Mouse (Mus musculus): Measurements from ENCODE around the gene Hps5. TPM values are rescaled to one million over a fixed set of nuclear protein-coding genes. Genes with fewer than 3 reads are reported as not detected.
"Not testable (repeated sequence)": the region's sequence is repeated elsewhere in the genome, so short reads cannot be mapped to it uniquely, and the experiment has no call there.

Hps5 gene
- polyA plus RNA-seq, 1 experiment from 2014 or later: 24.5 TPM

GRCm38 (mm10) chr7:46833670-46834255, 37.9 kb upstream of the Hps5 start:
- no peak for TF ChIP-seq CTCF (IDR thresholded peaks at IDR 0.05; ENCODE audit: low read depth)
- ATAC-seq (ENCODE audit: insufficient read depth): no peak
- H3K9me3 ChIP-seq (ENCODE audit: low read depth, low read length): no peaks in the 10 kb centered on the region
- no peaks in the 10 kb centered on the region for H3K27me3 ChIP-seq (ENCODE audit: insufficient read depth, low read length)
- H3K36me3 ChIP-seq (ENCODE audit: insufficient read depth): no peaks in the 10 kb centered on the region
- no peak overlapping the region for H3K4me3 ChIP-seq (ENCODE audit: low read depth, low read length)
- H3K9ac ChIP-seq: no peak overlapping the region
- peaks cover 21% of the 10 kb centered on the region for H3K4me1 ChIP-seq (ENCODE audit: insufficient read depth)
- DNase-seq: no peak
- H3K27ac ChIP-seq (ENCODE audit: low read depth): no peak overlapping the region
- WGBS: 76% methylated on average over 7 of the region's 7 CpGs
- H3K4me2 ChIP-seq: no peak overlapping the region

DNA sequence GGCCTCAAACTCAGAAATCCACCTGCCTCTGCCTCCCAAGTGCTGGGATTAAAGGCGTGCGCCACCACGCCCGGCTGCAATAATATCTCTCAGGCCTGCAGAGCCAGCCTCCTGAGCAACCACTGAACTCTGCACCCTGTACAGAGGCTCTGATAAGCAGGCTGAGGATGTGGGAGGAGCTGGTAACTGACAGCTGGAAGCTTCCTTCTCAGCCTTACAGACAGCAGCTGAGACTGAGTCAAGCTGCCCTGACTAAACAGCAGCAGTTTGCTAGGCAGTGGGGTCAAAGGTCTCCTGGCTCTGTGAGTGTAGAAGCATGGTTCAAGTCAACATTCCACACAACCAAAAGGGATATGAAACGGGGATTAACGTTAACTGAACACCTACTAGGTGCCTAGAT, 37.4 kb upstream of the Hps5 start:
- ATAC-seq (ENCODE audit: insufficient read depth) (peak; percentile 80), DNase-seq (peak; percentile 87)
- 37% methylated on average over 6 of the region's 6 CpGs for WGBS
- TF ChIP-seq CTCF (IDR thresholded peaks at IDR 0.05; ENCODE audit: low read depth): no peak
- no peak overlapping the region for H3K4me2 ChIP-seq
- no peaks in the 10 kb centered on the region for H3K9me3 ChIP-seq (ENCODE audit: low read depth, low read length)
- H3K4me1 ChIP-seq (ENCODE audit: insufficient read depth): peaks cover 17% of the 10 kb centered on the region
- H3K27ac ChIP-seq (ENCODE audit: low read depth): no peak overlapping the region
- no peak overlapping the region for H3K9ac ChIP-seq
- H3K36me3 ChIP-seq (ENCODE audit: insufficient read depth): no peaks in the 10 kb centered on the region
- H3K4me3 ChIP-seq (ENCODE audit: low read depth, low read length): no peak overlapping the region
- H3K27me3 ChIP-seq (ENCODE audit: insufficient read depth, low read length): no peaks in the 10 kb centered on the region

DNA sequence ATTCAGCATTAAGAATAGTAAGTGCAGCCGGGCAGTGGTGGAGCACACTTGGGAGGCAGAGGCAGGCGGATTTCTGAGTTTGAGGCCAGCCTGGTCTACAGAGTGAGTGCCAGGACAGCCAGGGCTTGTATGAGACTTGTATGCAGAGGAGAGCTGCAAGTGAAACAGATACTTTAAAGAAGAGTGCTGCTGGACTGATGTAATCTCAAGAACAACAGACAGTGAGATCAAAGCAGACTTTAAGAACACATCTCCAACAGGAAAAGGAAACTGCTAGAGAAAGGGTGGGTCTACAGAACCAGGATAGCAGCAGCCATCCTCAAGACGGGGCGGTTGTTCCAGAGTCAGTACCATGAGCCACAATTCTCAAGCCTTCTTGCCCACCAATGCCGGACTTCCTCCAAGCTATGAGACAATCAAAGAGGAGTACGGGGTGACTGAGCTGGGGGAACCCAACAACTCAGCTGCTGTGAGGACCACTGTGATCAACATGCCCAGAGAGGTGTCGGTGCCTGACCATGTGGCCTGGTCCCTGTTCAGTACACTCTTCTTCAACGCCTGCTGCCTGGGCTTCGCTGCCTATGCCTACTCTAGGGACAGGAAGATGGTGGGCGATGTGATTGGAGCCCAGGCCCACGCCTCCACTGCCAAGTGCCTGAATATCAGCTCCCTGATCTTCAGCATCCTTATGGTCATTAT, 36.4 kb upstream of the Hps5 start:
- WGBS: 86% methylated on average over 11 of the region's 11 CpGs
- H3K9me3 ChIP-seq (ENCODE audit: low read depth, low read length); H3K4me3 ChIP-seq (ENCODE audit: low read depth, low read length); H3K27me3 ChIP-seq (ENCODE audit: insufficient read depth, low read length); H3K27ac ChIP-seq (ENCODE audit: low read depth); H3K4me2 ChIP-seq; H3K36me3 ChIP-seq (ENCODE audit: insufficient read depth); ATAC-seq (ENCODE audit: insufficient read depth); H3K9ac ChIP-seq; DNase-seq: not testable (repeated sequence)
- H3K4me1 ChIP-seq (ENCODE audit: insufficient read depth): peaks cover 15% of the 10 kb centered on the region

DNA sequence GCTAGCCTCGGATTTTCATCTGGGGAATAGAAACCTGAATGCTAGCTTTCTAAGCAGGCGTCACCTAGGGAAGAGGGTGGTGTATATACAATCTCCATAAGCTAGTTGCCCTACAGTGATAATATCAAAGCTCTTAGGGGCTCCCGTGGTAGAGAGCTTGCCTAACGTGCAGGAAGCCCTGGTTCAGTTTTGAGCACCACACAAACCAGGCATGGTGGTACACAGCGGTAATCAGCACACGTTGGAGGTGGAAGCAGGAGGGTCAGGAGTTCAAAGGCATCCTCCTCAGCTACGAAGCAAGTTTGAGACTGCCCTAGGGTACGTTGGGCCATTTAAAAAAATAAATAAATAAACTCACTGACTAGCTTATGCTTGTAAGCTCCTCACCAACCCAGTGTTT, 35.8 kb upstream of the Hps5 start:
- Histone ChIP-seq H3K36me3 (ENCODE audit: insufficient read depth) (no peaks in the 10 kb centered on the region), H3K4me2 (no peak overlapping the region), H3K4me1 (ENCODE audit: insufficient read depth) (peaks cover 15% of the 10 kb centered on the region), H3K9me3 (ENCODE audit: low read depth, low read length) (no peaks in the 10 kb centered on the region), H3K4me3 (ENCODE audit: low read depth, low read length) (no peak overlapping the region), H3K27me3 (ENCODE audit: insufficient read depth, low read length) (no peaks in the 10 kb centered on the region), H3K9ac (no peak overlapping the region), H3K27ac (ENCODE audit: low read depth) (no peak overlapping the region)
- no peak for ATAC-seq (ENCODE audit: insufficient read depth)
- DNase-seq: no peak
- no peak for TF ChIP-seq CTCF (IDR thresholded peaks at IDR 0.05; ENCODE audit: low read depth)
- 69% methylated on average over 8 of the region's 8 CpGs for WGBS

DNA sequence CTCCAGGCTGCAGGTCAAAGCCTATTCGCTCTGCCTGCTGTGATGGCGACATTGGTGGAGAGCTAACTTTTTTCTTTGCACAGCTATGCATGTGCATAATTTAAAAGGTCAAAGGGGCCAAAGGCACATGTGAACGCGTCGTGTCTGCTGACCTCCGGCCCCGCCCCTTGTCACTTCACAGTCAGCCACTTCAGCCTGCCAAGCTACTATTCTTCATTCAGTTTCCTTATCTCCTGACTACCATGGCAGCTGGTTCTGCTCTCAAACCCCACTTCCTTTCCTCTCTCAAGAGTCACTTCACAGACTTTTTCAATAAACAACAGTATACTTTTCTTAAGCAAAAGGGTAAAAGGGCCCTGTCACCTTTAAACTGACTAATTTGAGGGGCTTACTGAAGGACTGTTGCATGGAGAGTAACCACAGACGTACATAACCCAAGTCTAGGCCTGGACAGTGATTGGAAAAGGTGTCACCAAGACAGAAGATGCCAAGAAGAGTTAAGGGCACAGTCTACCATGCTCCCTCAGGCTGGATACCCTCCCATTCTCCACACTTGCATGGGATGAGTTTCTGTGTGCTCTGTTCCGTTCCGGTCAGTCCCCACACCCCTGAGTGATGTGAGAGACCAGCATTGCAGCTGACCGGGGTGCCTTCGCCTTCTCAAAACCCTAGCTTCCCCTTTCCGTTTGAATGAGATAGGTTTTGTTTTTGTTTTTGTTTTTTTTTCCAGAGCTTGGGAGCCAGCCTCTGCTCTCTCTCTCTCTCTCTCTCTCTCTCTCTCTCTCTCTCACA, 35.1 kb upstream of the Hps5 start:
- Histone ChIP-seq H3K36me3 (ENCODE audit: insufficient read depth) (no peaks in the 10 kb centered on the region), H3K9ac (no peak overlapping the region), H3K27ac (ENCODE audit: low read depth) (peak overlapping the region; percentile 40; the same call in 1 of the 2 replicates), H3K4me3 (ENCODE audit: low read depth, low read length) (no peak overlapping the region), H3K4me1 (ENCODE audit: insufficient read depth) (peaks cover 15% of the 10 kb centered on the region), H3K9me3 (ENCODE audit: low read depth, low read length) (no peaks in the 10 kb centered on the region), H3K4me2 (no peak overlapping the region), H3K27me3 (ENCODE audit: insufficient read depth, low read length) (no peaks in the 10 kb centered on the region)
- ATAC-seq (ENCODE audit: insufficient read depth) (peak; percentile 29), DNase-seq (peak; percentile 81)
- 29% methylated on average over 13 of the region's 13 CpGs for WGBS
- TF ChIP-seq CTCF (IDR thresholded peaks at IDR 0.05; ENCODE audit: low read depth): no peak

- ATAC-seq (ENCODE audit: insufficient read depth): no peak
- WGBS: 84% methylated on average over 12 of the region's 12 CpGs
- H3K27ac ChIP-seq (ENCODE audit: low read depth): no peak overlapping the region
- H3K4me1 ChIP-seq (ENCODE audit: insufficient read depth): peaks cover 15% of the 10 kb centered on the region
- no peak overlapping the region for H3K4me2 ChIP-seq
- no peaks in the 10 kb centered on the region for H3K27me3 ChIP-seq (ENCODE audit: insufficient read depth, low read length)
- no peak overlapping the region for H3K9ac ChIP-seq
- H3K36me3 ChIP-seq (ENCODE audit: insufficient read depth): no peaks in the 10 kb centered on the region
- H3K4me3 ChIP-seq (ENCODE audit: low read depth, low read length): no peak overlapping the region
- DNase-seq: no peak
- no peaks in the 10 kb centered on the region for H3K9me3 ChIP-seq (ENCODE audit: low read depth, low read length)
- TF ChIP-seq CTCF (IDR thresholded peaks at IDR 0.05; ENCODE audit: low read depth): no peak
Observed at GRCm38 (mm10) chr7:46829911-46830310, 34.0 kb upstream of the Hps5 start.

- TF ChIP-seq CTCF (IDR thresholded peaks at IDR 0.05; ENCODE audit: low read depth): no peak
- Histone ChIP-seq H3K9ac (no peak overlapping the region), H3K36me3 (ENCODE audit: insufficient read depth) (peaks cover 17% of the 10 kb centered on the region), H3K27me3 (ENCODE audit: insufficient read depth, low read length) (no peaks in the 10 kb centered on the region), H3K4me1 (ENCODE audit: insufficient read depth) (peaks cover 15% of the 10 kb centered on the region), H3K4me2 (no peak overlapping the region), H3K4me3 (ENCODE audit: low read depth, low read length) (no peak overlapping the region), H3K27ac (ENCODE audit: low read depth) (no peak overlapping the region), H3K9me3 (ENCODE audit: low read depth, low read length) (no peaks in the 10 kb centered on the region)
- WGBS: 82% methylated on average over 2 of the region's 2 CpGs
- ATAC-seq (ENCODE audit: insufficient read depth) (no peak), DNase-seq (no peak)
Observed at GRCm38 (mm10) chr7:46827803-46828184, 31.9 kb upstream of the Hps5 start.

Data from lung, embryonic 14.5 days (tissue).